Mouse (Mus musculus): Measurements from ENCODE around the gene Mageb18. TPM values are rescaled to one million over a fixed set of nuclear protein-coding genes. Genes with fewer than 3 reads are reported as not detected.
"Not testable (repeated sequence)": the region's sequence is repeated elsewhere in the genome, so short reads cannot be mapped to it uniquely, and the experiment has no call there.

The Mageb18 gene
- not detected for total RNA-seq (2021)
- long read RNA-seq, experiment 1: 0 reads
- long read RNA-seq, experiment 2: 0 reads

DNA sequence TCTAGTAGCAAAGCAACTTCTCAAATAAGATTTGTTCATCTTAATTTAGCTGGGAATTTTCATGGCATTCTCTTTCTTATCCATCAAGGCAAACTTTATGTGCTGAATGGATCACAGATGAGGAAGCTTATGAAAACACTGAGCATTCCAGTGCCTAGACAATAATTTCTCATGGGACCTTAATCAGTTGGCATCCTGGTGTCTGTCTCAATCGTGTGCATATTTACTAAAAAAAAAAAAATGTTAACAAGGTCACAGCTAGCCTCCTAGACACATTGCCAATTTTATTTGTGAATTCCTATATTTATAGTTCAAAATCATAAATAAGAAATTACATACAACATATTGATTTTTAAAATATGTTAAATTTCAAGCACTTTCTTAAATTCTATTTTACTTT is at the start of gene Mageb18:
Gene Mageb18 (minus strand): TSS at position 101 of the 400 bp plus-strand sequence.
- DNase-seq (ENCODE audit: low spot score in 2 of 2): no peak

DNA sequence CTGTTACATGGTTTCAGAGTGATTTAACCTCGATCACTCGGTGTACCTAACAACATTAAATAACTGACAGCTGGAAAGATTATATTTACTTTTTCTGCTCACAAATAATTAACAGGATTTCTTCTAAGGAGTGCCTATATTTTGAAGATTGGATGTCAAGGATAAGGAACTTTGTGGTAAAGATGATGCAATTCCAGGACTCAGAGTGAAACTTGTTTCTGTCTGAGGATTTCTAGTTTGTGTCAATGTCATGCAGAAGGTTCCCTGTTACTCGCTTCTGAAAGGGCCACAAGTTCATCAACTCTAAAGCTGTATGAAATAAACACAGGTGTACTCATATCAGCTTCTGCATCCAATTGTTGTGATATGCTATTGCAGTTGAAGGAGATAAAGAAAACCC is 13.4 kb upstream of the Mageb18 start:
- DNase-seq (ENCODE audit: low spot score in 2 of 2): no peak

DNA sequence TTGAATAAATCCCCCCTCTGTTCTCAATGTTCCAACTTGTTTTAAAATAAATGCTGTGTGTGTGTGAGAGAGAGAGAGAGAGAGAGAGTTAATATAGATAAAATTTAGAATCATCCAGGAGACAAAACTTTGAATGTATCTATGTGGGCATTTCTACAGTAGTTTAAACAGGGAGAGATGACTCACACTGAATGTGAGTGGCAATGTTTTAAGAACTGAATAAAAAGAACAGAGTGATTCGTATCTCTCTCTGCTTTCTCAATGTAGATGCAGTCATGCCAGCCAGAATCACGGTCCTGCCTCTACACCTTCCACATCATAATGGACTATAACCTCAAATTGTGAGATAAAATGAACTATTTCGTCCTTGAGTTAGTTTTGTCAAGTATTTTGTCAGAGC is 11.1 kb upstream of the Mageb18 start:
- DNase-seq (ENCODE audit: low spot score in 2 of 2): no peak

DNA sequence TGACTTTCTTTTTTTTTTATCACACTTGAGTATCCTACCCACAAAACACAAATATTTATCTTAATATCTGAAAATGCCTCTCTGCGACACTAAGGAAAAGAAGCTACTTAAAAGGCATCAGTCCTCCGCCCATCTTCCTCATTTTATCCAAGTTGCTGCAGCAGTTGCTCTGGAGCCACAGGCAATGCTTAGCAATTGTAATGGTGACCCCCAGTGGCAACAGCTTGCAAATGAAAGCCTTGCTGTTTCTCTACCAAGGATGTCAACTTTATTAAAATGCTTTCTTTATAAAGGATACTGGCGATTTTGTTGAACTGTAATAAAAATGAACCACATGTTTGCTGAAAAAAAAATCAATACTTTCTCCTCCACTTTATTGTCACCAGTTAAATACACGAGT is 2.0 kb downstream of the Mageb18 start:
- DNase-seq (ENCODE audit: low spot score in 2 of 2): peak; percentile 5 to 22

DNA sequence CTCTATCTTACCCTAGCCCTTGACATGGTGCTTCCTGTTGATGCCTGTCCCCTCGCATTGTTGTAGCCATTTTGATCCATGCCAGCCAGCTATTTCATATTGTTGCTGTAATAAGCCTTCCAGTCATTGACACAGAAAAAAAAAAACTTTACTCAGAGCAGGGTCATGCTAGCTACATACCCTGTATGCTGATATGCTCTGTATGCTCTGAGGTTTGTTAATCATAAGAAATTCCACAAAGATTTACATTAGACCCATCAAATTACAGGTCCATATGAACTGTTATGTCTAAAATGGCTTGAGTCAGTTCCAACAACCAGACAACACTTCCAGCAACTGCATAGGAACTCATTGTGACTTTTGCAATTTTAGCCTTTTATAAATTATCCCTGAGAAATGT is 71.5 kb downstream of the Mageb18 start:
- no peak for DNase-seq (ENCODE audit: low spot score in 2 of 2)

DNA sequence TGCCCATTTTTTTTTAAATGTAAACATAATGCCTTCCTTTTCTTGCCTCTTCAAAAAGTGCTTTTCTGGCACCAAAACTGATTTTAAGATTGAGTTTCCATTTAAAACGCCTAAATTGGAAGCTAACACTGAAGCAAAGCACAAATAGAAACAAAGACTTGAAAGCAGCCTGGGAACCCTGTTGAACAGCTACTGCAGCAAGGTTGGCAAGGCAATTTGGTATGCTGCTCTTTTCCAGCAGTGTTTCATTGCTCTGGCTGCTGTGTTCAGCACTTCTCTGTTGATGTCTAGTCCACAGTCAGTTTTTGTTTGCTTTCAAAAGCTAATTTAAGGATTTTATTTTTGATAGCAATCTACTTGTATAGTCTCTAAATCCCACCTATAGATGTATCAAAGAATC is 101.1 kb downstream of the Mageb18 start:
- DNase-seq (ENCODE audit: low spot score in 2 of 2): no peak

DNA sequence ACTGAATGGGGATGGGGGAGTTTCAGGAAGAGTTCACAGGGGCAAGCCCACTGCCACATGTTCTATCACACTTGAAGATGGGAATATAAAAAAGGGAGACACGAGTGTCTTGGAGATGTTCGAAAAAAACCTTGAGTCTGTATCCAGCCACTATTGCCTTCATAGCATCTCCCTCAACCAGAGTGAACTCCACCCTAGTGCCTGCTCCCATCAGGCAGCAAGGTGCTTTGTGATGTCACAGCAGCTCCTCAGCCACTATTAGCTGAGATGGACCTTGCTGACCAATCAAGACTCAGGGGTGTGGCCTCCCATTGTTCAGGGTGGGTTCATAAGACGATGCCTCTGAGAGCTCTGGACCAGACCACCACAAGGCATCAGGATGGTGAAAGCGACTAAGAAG is 109.7 kb downstream of the Mageb18 start, which contains the start of gene Gm5941:
Gene Gm5941 (plus strand): TSS at position 301 of the 400 bp plus-strand sequence.
- DNase-seq (ENCODE audit: low spot score in 2 of 2): not testable (repeated sequence)

DNA sequence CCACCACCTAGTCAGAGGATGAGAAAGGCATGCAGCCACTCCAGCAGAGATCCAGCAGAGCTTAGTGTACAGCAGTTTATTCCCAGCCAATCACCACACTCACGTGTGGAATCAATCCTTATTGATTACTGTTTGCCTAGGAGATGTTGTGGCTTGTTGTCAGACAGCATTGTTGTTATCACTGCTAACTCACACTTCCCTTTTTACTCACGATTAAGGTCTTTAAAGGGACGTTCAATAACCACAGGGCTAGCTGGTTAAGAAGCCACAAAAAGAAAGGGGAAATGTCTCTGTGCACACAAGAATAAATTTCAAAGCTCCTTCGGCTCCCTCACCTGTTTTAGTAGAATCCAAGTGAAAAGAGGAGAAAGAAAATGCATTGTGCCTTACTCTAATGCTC is 134.6 kb downstream of the Mageb18 start:
- no peak for DNase-seq (ENCODE audit: low spot score in 2 of 2)

DNA sequence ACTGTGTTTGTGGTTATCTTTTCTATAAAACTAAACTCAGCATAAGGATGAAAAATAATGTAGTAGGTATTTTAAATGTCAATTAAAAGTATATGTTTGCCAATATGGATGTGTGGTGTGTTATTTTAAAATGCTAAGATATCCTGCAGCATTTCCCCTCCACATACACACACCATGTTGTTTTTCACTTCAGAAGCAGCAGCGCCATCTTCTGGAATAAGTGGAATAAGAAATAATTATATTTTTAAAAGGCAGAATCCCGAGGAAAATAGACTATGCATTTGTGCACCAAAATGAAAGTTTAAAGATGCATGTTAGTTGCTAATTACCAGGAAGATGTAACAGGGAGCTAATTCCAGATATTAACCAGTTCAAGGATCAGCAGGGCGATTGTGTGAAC is 138.9 kb downstream of the Mageb18 start:
- no peak for DNase-seq (ENCODE audit: low spot score in 2 of 2)

DNA sequence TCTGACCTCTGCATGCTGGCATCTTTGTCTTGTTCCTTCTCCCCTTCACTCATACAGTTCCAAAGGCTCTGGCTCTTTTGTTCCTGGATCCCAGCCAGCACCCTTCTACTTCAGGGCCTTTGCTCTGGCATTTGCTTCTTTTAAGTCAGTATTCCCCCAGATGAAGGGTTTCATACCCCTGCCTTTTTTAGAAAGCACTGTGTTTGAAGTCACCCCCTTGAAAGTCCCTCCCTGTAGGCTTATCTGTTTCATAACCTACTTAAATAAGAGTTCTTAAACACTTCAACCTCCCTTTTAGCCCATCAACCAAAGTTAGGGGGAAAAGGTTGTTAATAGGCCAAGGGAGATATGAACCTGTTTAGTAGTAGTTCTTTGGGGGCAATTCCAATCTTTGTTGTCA is 212.0 kb downstream of the Mageb18 start:
- DNase-seq (ENCODE audit: low spot score in 2 of 2): no peak

DNA sequence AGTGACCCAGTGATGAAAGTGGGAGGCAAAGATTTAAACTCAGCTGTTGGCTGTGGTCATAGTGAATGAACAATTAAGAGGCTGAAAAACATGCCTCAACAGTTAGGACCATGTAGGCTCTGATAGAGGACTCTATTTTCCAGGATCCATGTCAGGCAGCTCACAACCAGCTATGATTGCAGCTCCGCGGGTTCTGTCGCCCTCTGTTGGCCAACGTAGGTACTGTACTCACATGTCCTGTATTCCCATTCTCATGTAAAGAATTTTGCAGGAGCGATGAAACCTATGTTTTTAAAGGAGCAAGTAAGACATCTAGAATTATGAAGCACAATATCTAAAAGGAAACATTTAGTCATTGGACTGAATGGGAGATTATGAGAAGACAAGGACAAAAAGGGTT is 256.4 kb downstream of the Mageb18 start:
- peak; percentile 7 to 34 for DNase-seq (ENCODE audit: low spot score in 2 of 2)

DNA sequence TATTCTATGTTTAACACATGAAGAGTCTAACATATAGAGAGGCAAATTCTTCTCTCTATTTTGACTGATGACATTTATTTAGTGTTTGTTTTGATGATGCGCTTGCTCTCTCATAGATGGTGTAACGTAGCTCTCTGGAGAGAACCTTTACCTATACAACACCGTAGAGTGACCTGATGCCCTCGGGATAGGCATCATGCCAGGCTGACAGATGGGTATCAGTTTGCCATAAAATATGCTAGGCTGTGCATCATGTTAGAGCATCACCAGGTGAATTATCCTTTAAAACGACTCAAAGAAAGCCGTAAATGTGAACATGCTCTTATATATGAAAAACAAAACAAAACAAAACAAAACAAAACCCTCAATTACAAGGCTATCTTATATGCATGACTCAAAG is 258.5 kb downstream of the Mageb18 start:
- DNase-seq (ENCODE audit: low spot score in 2 of 2): no peak

DNA sequence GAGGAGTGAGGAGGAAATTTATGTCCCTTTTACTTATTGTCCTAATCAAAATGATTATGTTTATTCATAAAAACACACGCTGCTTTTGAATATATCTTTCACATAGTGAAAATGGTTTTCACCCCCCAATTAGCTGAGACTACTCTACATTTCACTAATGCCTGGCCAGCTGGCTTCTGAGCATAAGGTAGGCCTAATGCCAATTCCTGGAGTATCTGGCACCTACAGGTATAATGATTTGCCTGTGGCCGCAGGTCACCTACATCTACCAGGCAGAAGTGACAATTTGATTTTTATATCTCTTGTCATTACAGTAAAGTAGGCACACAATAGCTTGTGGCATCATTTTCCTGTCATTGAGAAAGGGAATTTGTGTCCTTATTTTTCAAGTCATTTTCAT is 259.8 kb downstream of the Mageb18 start:
- no peak for DNase-seq (ENCODE audit: low spot score in 2 of 2)

DNA sequence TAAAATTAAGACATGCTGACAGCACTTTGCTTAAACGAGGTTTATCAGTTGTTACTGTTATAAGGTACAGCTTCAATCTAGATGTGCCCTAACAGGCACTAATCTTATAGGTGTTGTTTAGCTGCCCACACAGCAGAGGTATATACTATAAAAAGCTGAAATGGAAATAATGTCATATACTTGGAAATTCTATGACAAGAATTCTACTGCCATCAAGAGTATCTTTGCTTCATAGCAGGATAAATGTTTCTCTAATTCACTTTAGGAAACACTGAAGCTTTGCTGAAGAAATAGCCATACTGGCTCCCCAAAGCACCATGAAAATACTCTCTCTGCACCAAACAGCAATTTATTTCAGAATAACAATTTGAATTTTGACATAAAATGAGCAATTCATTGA is 265.9 kb downstream of the Mageb18 start:
- no peak for DNase-seq (ENCODE audit: low spot score in 2 of 2)

DNA sequence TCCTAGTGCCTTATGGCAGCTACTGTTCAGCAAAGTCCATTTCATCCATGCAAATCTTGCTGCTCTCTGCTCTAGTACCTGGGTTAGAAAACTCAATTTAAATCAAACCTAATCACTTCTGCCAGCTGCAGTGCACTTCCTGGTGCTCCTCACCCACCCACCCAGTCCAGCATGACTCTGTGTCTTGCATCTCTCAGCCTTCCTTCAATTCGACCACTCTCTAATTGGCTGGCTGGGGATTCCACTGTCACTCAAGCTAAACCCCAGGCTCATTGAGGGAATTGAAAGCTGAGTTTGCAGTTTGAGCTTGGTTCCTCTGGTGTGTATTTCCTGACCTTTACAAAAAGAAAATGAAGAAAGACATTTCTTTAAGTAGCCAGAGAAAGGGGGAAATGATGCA is 275.8 kb downstream of the Mageb18 start:
- no peak for DNase-seq (ENCODE audit: low spot score in 2 of 2)

DNA sequence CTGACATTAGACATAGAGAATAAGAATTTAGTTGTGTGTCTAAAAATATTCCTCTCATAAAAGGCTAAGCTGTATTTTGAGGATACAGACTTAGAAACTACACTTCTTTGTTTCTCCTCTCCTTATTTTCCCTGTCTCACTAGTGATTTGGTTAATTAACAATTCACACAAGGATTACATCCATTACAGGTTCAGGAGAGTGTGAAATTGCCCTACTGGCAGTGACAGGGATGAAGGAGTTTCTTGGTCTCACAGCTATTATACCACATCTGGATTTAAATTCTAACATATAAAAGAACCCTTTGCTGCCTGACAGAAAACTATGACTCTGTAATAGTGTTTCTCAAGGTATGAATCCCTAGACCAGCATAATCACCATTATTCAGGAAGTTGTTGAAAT is 318.8 kb downstream of the Mageb18 start:
- no peak for DNase-seq (ENCODE audit: low spot score in 2 of 2)

Other genes with a start within 250 kb of the Mageb18 start
- not detected for gene Gm5941, start 109.6 kb downstream of the Mageb18 start, total RNA-seq (2021)